Mouse (Mus musculus) heart, embryonic 14.5 days (tissue): ENCODE results near the gene Cyren. TPM values are rescaled to one million over a fixed set of nuclear protein-coding genes. Genes with fewer than 3 reads are reported as not detected.

Experiments
- ATAC-seq: fragments of 200-750 bp; cut with Nextera tagmentation; 2 replicates; pipeline ENCODE4 v1.8.0; 2017; ENCODE audit warnings: low read depth, moderate TSS enrichment; ENCODE audit not compliant: insufficient number of reproducible peaks, insufficient read depth, low FRiP score
- H3K27ac ChIP-seq, 2 experiments: fragments of 200-500 bp in 1 of 2; fragments of 300-500 bp in 1 of 2; sonication (generic) in 1 of 2; replicated peaks in 1 of 2; 2 replicates each; pipeline ENCODE4 v1.5.1; 2012 to 2014; ENCODE audit warnings: low read depth in 2 of 2, low read length in 2 of 2, control low read depth in 1 of 2, mild to moderate bottlenecking in 1 of 2, mixed read lengths in 1 of 2; ENCODE audit not compliant: control insufficient read depth in 1 of 2, insufficient read depth in 1 of 2
- H3K27me3 ChIP-seq: fragments of 300-500 bp; sonication (generic); 2 replicates; pipeline ENCODE4 v1.6.1; 2014; ENCODE audit warnings: mild to moderate bottlenecking, low read length, control low read depth; ENCODE audit not compliant: control insufficient read depth, insufficient read depth
- H3K36me3 ChIP-seq: fragments of 300-500 bp; sonication (generic); 2 replicates; pipeline ENCODE4 v1.6.1; 2014; ENCODE audit warnings: mild to moderate bottlenecking, control low read depth, low read length, mixed read lengths; ENCODE audit not compliant: control insufficient read depth, insufficient read depth
- H3K4me1 ChIP-seq, 2 experiments: fragments of 200-500 bp in 1 of 2; fragments of 300-500 bp in 1 of 2; sonication (generic) in 1 of 2; 2 replicates each; pipeline ENCODE4 v1.6.1; 2012 to 2014; ENCODE audit warnings: low read length in 2 of 2, control low read depth in 1 of 2, mixed read lengths in 1 of 2; ENCODE audit not compliant: control insufficient read depth in 2 of 2, insufficient read depth in 2 of 2
- H3K4me2 ChIP-seq: fragments of 300-500 bp; sonication (generic); 2 replicates; pipeline ENCODE4 v1.6.1; 2014; ENCODE audit warnings: mild to moderate bottlenecking, low read length
- H3K4me3 ChIP-seq, 2 experiments: fragments of 200-500 bp in 1 of 2; fragments of 300-500 bp in 1 of 2; sonication (generic) in 1 of 2; 2 replicates each; pipeline ENCODE4 v1.5.1; 2012 to 2014; ENCODE audit warnings: low read length in 2 of 2, mild to moderate bottlenecking in 2 of 2, control low read depth in 1 of 2, low read depth in 1 of 2, moderate library complexity in 1 of 2; ENCODE audit not compliant: control insufficient read depth in 1 of 2, insufficient read depth in 1 of 2
- H3K9ac ChIP-seq: fragments of 300-500 bp; sonication (generic); 2 replicates; pipeline ENCODE4 v1.6.1; 2014; ENCODE audit warnings: mild to moderate bottlenecking, low read length
- H3K9me3 ChIP-seq: fragments of 300-500 bp; sonication (generic); 2 replicates; pipeline ENCODE4 v1.6.1; 2016; ENCODE audit warnings: low read length, control low read depth; ENCODE audit not compliant: control insufficient read depth
- WGBS: fragments of 180-500 bp; shearing (Covaris S2); extraction: QIAGEN DNeasy Blood & Tissue Kit; methylation state at CpG from one replicate; pipeline ENCODE4 v1.1.7; 2014; 5-methylcytosine and 5-hydroxymethylcytosine counted together
- polyA plus RNA-seq: library from polyadenylated mRNA; unstranded; fragments of >200 nt; fragmentation: Nextera tagmentation; extraction: Ambion mirVana; gene quantifications from 2 replicates; pipeline ENCODE4 v1.2.1, GENCODE M21; 2014

Cyren gene
- polyA plus RNA-seq, 1 experiment from 2014 or later, result 5.8 TPM

GRCm38 (mm10) chr6:34914462-34914861 is 36.6 kb upstream of the Cyren start:
- no peaks in the 10 kb centered on the region for H3K9me3 ChIP-seq
- no peak overlapping the region for H3K4me2 ChIP-seq
- H3K27ac ChIP-seq, result no peak overlapping the region
- H3K9ac ChIP-seq, result no peak overlapping the region
- 85% methylated on average over 3 of the region's 3 CpGs for WGBS
- no peaks in the 10 kb centered on the region for H3K36me3 ChIP-seq
- no peak overlapping the region for H3K4me3 ChIP-seq
- H3K27me3 ChIP-seq, result no peaks in the 10 kb centered on the region
- peaks cover 4 to 9% of the 10 kb centered on the region in 2 experiments for H3K4me1 ChIP-seq
- no peak for ATAC-seq

DNA sequence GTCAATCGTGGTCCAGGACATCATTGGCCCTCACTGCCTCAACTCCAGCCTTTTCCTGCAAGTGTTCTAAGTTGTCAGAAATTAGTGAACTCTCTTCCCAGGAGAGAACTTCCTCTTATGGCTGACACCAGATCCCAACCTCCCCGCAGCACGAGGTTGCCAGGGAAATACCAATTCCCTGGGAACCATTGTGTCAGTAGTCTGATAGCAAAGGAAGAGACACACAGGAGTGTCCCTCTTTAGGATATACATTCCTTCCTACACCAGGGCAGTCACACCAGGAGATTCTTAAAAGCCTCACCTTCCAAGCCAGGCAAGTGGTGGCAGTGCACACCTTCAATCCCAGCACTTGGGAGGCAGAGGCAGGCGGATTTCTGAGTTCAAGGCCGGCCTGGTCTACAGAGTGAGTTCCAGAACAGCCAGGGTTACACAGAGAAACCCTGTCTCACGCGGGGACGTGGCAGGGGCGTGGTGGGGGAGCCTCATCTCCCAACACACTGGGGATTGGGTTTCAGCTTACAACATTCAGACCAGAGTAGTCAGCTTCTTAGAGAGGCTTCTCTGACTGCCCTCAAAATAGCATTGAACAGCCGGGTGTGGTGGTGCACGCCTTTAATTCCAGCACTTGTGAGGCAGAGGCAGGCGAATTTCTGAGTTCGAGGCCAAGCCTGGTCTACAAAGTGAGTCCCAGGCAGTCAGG is 35.6 kb upstream of the Cyren start:
- WGBS, result 83% methylated on average over 13 of the region's 13 CpGs
- no peak for ATAC-seq

GRCm38 (mm10) chr6:34910371-34911219 is 32.7 kb upstream of the Cyren start, which contains the start of gene Wdr91:
Wdr91 (minus strand) TSS chr6:34910876.
- Histone ChIP-seq H3K4me2 (peak within 1 kb of the TSS; percentile 83), H3K9ac (peak within 1 kb of the TSS; percentile 80)

More for the DNA sequence above, 35.6 kb upstream of the Cyren start:
- Histone ChIP-seq H3K27me3 (no peaks in the 10 kb centered on the region), H3K9ac (no peak overlapping the region), H3K36me3 (peaks cover 6% of the 10 kb centered on the region), H3K27ac (no peak overlapping the region), H3K9me3 (no peaks in the 10 kb centered on the region), H3K4me1 (peaks cover 4 to 12% of the 10 kb centered on the region in 2 experiments), H3K4me3 (no peak overlapping the region), H3K4me2 (no peak overlapping the region)

DNA sequence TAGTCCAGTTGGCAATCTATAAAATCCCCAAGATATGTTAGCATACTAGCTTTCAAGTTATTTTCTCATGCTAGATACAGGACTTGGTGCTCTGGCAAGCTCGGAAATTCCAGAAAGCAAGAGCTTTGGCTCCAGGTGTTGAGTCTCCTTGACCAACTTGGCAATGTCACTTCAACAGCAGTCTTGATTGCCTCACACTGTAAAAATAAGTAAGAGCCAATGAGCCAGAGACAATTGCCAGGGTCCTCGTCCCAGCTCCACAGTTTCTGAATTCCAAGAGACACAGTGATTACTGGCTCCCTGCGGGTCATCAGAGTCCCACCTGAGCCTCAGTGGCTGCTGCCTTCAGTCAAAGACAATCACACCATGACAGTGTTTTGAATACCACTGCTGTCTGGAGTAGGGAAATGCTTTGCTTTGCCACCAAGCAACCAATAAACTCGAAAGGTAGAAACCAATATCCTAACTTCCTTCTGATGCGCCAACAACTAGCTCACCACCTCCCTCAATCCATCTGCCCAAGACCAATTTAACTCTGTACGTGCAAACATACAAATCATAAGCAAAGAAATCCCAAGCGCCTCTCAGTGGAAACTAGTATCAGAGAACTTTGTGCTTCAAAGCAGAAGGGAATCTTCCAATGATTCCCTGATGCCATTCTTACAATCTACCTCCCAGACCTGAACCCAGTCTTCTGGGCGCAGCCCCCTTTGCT is 31.9 kb upstream of the Cyren start:
- 37% methylated on average over 8 of the region's 8 CpGs for WGBS

More at GRCm38 (mm10) chr6:34910371-34911219, 32.7 kb upstream of the Cyren start, which contains the start of gene Wdr91:
- Histone ChIP-seq H3K4me3 (peak within 1 kb of the TSS; percentile 68 to 97), H3K27me3 (no peaks in the 10 kb centered on the region), H3K36me3 (peaks cover 33% of the 10 kb centered on the region), H3K27ac (peak within 1 kb of the TSS; percentile 82 to 93), H3K4me1 (peaks cover 11 to 21% of the 10 kb centered on the region in 2 experiments), H3K9me3 (no peaks in the 10 kb centered on the region)
- ATAC-seq, result peak; percentile 95
- under 1% methylated on average over 64 of the region's 64 CpGs for WGBS

GRCm38 (mm10) chr6:34907696-34908260 is 29.9 kb upstream of the Cyren start:
- no peak overlapping the region for H3K4me2 ChIP-seq
- H3K27ac ChIP-seq, result no peak overlapping the region

More for the DNA sequence above, 31.9 kb upstream of the Cyren start:
- no peaks in the 10 kb centered on the region for H3K9me3 ChIP-seq
- H3K27me3 ChIP-seq, result no peaks in the 10 kb centered on the region
- H3K36me3 ChIP-seq, result peaks cover 41% of the 10 kb centered on the region
- peak overlapping the region; percentile 82 to 93 for H3K27ac ChIP-seq
- H3K4me3 ChIP-seq, result peak overlapping the region; percentile 68 to 97
- peak overlapping the region; percentile 83 for H3K4me2 ChIP-seq
- H3K9ac ChIP-seq, result peak overlapping the region; percentile 80
- peaks cover 11 to 21% of the 10 kb centered on the region in 2 experiments for H3K4me1 ChIP-seq
- ATAC-seq, result no peak

GRCm38 (mm10) chr6:34907121-34907614 is 29.3 kb upstream of the Cyren start:
- WGBS, result 65% methylated on average over 2 of the region's 2 CpGs
- ATAC-seq, result no peak
- no peaks in the 10 kb centered on the region for H3K9me3 ChIP-seq
- no peak overlapping the region for H3K4me3 ChIP-seq
- no peak overlapping the region for H3K4me2 ChIP-seq
- H3K36me3 ChIP-seq, result peaks cover 50% of the 10 kb centered on the region
- no peak overlapping the region for H3K9ac ChIP-seq
- no peak overlapping the region for H3K27ac ChIP-seq
- no peaks in the 10 kb centered on the region for H3K27me3 ChIP-seq
- peaks cover 32 to 47% of the 10 kb centered on the region in 2 experiments for H3K4me1 ChIP-seq

More at GRCm38 (mm10) chr6:34907696-34908260, 29.9 kb upstream of the Cyren start:
- 77% methylated on average over 18 of the region's 18 CpGs for WGBS
- no peaks in the 10 kb centered on the region for H3K27me3 ChIP-seq
- peaks cover 50% of the 10 kb centered on the region for H3K36me3 ChIP-seq
- H3K9me3 ChIP-seq, result no peaks in the 10 kb centered on the region
- no peak for ATAC-seq
- peaks cover 26 to 41% of the 10 kb centered on the region in 2 experiments for H3K4me1 ChIP-seq
- H3K4me3 ChIP-seq, result no peak overlapping the region
- H3K9ac ChIP-seq, result no peak overlapping the region

DNA sequence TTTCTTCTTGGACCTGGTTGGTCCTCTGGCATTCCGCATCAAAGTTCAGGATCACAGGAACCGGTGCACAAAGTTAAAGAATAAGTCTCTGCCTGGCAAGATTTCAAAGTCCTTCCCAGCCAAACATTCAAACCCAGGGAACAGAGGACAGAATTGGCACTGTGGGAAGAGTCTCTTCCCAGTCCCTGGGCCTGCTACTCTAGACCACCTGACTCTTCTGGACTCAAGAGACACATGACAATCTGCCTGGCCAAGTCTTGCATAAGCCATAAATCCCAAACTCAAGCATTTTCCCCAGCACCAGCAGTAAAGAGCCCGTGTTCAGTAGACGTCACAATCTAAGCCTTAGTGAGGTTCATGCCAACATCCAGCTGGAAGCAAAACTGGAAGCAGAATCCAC is 28.8 kb upstream of the Cyren start:
- WGBS, result 92% methylated on average over 4 of the region's 4 CpGs
- peaks cover 50% of the 10 kb centered on the region for H3K36me3 ChIP-seq
- no peak for ATAC-seq
- no peak overlapping the region for H3K9ac ChIP-seq
- H3K9me3 ChIP-seq, result no peaks in the 10 kb centered on the region
- H3K27ac ChIP-seq, result no peak overlapping the region
- no peaks in the 10 kb centered on the region for H3K27me3 ChIP-seq
- H3K4me1 ChIP-seq, result peaks cover 37 to 52% of the 10 kb centered on the region in 2 experiments
- H3K4me3 ChIP-seq, result no peak overlapping the region
- H3K4me2 ChIP-seq, result no peak overlapping the region
